Mouse (Mus musculus) ES-E14 (cell line): ENCODE measurements at regions not wholly inside any gene's neighbourhood (a gene's known extent, or its start where the extent isn't known, plus 50 kb on each side); places are given as distances from the start of the nearest gene placed in this dataset.
A peak's percentile ranks its signal among the peaks of the same experiment; 100 is the strongest.

Source experiments
- DNase-seq: peaks from one replicate; pipeline ENCODE4 v3.0.0-alpha.2; 2013; ENCODE audit warnings: low read depth, low spot score
- H3K27ac ChIP-seq: 2 replicates; pipeline ENCODE4 v1.5.1; 2012; ENCODE audit warnings: low read depth, mild to moderate bottlenecking, low read length, moderate library complexity, mixed read lengths; ENCODE audit not compliant: poor library complexity, insufficient read depth, severe bottlenecking
- H3K36me3 ChIP-seq: 2 replicates; pipeline ENCODE4 v1.6.1; 2012; ENCODE audit warnings: mild to moderate bottlenecking, low read length, moderate library complexity, mixed read lengths; ENCODE audit not compliant: control insufficient read depth, poor library complexity, insufficient read depth, severe bottlenecking
- H3K4me1 ChIP-seq, 2 experiments: fragments of 150-350 bp in 1 of 2; sonication (generic) in 1 of 2; 2 replicates each; pipeline ENCODE4 v1.6.1; 2012; ENCODE audit warnings: low read length in 2 of 2, mild to moderate bottlenecking in 1 of 2, mixed read lengths in 1 of 2; ENCODE audit not compliant: control insufficient read depth in 2 of 2, insufficient read depth in 2 of 2, poor library complexity in 1 of 2
- H3K4me3 ChIP-seq, 2 experiments: fragments of 150-350 bp in 1 of 2; sonication (generic) in 1 of 2; 2 replicates each; pipeline ENCODE4 v1.5.1; 2012; ENCODE audit warnings: low read length in 2 of 2, low read depth in 1 of 2, mild to moderate bottlenecking in 1 of 2, mixed read lengths in 1 of 2; ENCODE audit not compliant: insufficient read depth in 1 of 2, poor library complexity in 1 of 2, severe bottlenecking in 1 of 2
- H3K9ac ChIP-seq: 2 replicates; pipeline ENCODE4 v1.6.1; 2012; ENCODE audit warnings: low read depth, mild to moderate bottlenecking, low read length, mixed read lengths; ENCODE audit not compliant: poor library complexity, insufficient read depth, severe bottlenecking
- H3K9me3 ChIP-seq: fragments of 150-350 bp; sonication (generic); 2 replicates; pipeline ENCODE4 v1.6.1; 2012; ENCODE audit warnings: low read depth, mild to moderate bottlenecking, low read length; ENCODE audit not compliant: control insufficient read depth, insufficient read depth
- CHD2 ChIP-seq: IDR thresholded peaks from 2 replicates; pipeline ENCODE4 v1.6.1; 2014; ENCODE audit warnings: mild to moderate bottlenecking, low read depth, low read length, inconsistent platforms
- HCFC1 ChIP-seq: IDR thresholded peaks from 2 replicates; pipeline ENCODE4 v1.6.1; 2012; ENCODE audit warnings: low read length, inconsistent platforms, borderline replicate concordance; ENCODE audit not compliant: insufficient read depth
- MAFK ChIP-seq: IDR thresholded peaks from 2 replicates; pipeline ENCODE4 v1.6.1; 2014; ENCODE audit warnings: mild to moderate bottlenecking, low read depth, low read length, inconsistent platforms; ENCODE audit not compliant: insufficient read depth
- ZC3H11A ChIP-seq: IDR thresholded peaks from 2 replicates; pipeline ENCODE4 v1.6.1; 2012; ENCODE audit warnings: low read depth, mild to moderate bottlenecking, inconsistent platforms, low read length, borderline replicate concordance
- ZNF384 ChIP-seq: IDR thresholded peaks from 2 replicates; pipeline ENCODE4 v1.6.1; 2012; ENCODE audit warnings: low read depth, low read length, inconsistent platforms
- in situ Hi-C, 2 experiments: fragments of 600-800 bp; cut with MboI; formaldehyde crosslinking; loops; one replicate each; pipeline ENCODE4 v1.15.1; 2025; ENCODE audit warnings: low sequenced_read_pairs in 2 of 2, inconsistent platforms in 1 of 2; ENCODE audit not compliant: unreplicated experiment in 2 of 2

- no peaks in the 10 kb centered on the region for H3K9me3 ChIP-seq
- H3K4me3 ChIP-seq, result no peak overlapping the region
- in situ Hi-C loops, result no loop called here
- TF ChIP-seq HCFC1 (no peak), ZNF384 (no peak), ZC3H11A (no peak), CHD2 (no peak), MAFK (no peak)
- H3K9ac ChIP-seq, result no peak overlapping the region
- no peak for DNase-seq
- peaks cover 0 to 4% of the 10 kb centered on the region in 2 experiments; a peak in 1 of 4 replicates for H3K4me1 ChIP-seq
- H3K36me3 ChIP-seq, result no peaks in the 10 kb centered on the region
- H3K27ac ChIP-seq, result no peak overlapping the region
Measured at GRCm38 (mm10) chr5:101520935-101521655, 143.7 kb downstream of the Nkx6-1 start.

- DNase-seq, result peak; percentile 48
- Histone ChIP-seq H3K9me3 (no peaks in the 10 kb centered on the region), H3K4me3 (no peak overlapping the region), H3K4me1 (peaks cover 0 to 4% of the 10 kb centered on the region in 2 experiments; a peak in 1 of 4 replicates), H3K36me3 (no peaks in the 10 kb centered on the region), H3K27ac (no peak overlapping the region), H3K9ac (no peak overlapping the region)
- no peak for TF ChIP-seq ZNF384
- TF ChIP-seq HCFC1, result no peak
- TF ChIP-seq ZC3H11A, result no peak
- no peak for TF ChIP-seq CHD2
- TF ChIP-seq MAFK, result no peak
- in situ Hi-C loops, result no loop called here
Measured at GRCm38 (mm10) chr5:101518791-101519547, 145.8 kb downstream of the Nkx6-1 start.

GRCm38 (mm10) chr5:101497698-101498048, 167.1 kb downstream of the Nkx6-1 start:
- Histone ChIP-seq H3K27ac (no peak overlapping the region), H3K4me1 (no peaks in the 10 kb centered on the region), H3K36me3 (no peaks in the 10 kb centered on the region), H3K4me3 (no peak overlapping the region), H3K9ac (no peak overlapping the region), H3K9me3 (no peaks in the 10 kb centered on the region)
- TF ChIP-seq ZC3H11A, result no peak
- no peak for TF ChIP-seq ZNF384
- TF ChIP-seq CHD2, result no peak
- no peak for TF ChIP-seq MAFK
- no peak for TF ChIP-seq HCFC1
- in situ Hi-C loops, result no loop called here
- DNase-seq, result no peak

GRCm38 (mm10) chr5:101496924-101497697, 167.7 kb downstream of the Nkx6-1 start:
- Histone ChIP-seq H3K9ac (no peak overlapping the region), H3K4me3 (no peak overlapping the region), H3K4me1 (no peaks in the 10 kb centered on the region), H3K27ac (no peak overlapping the region), H3K9me3 (no peaks in the 10 kb centered on the region), H3K36me3 (no peaks in the 10 kb centered on the region)
- TF ChIP-seq MAFK, result no peak
- TF ChIP-seq CHD2, result no peak
- TF ChIP-seq ZNF384, result no peak
- no peak for TF ChIP-seq HCFC1
- no peak for TF ChIP-seq ZC3H11A
- DNase-seq, result no peak
- in situ Hi-C loops, result no loop called here
